Mouse (Mus musculus) liver, embryonic 13.5 days (tissue): ENCODE results near the gene Aph1c. TPM values are rescaled to one million over a fixed set of nuclear protein-coding genes. Genes with fewer than 3 reads are reported as not detected.
"Not testable (repeated sequence)": the region's sequence is repeated elsewhere in the genome, so short reads cannot be mapped to it uniquely, and the experiment has no call there.

Experiments used
- ATAC-seq: fragments of 200-750 bp; cut with Nextera tagmentation; 2 replicates; pipeline ENCODE4 v1.8.0; 2017; ENCODE audit warnings: low read depth, mild to moderate bottlenecking, moderate number of reproducible peaks, moderate library complexity
- DNase-seq: peaks from one replicate; pipeline ENCODE4 v3.0.0; 2022
- H3K27ac ChIP-seq: fragments of 300-500 bp; sonication (generic); 2 replicates; pipeline ENCODE4 v1.5.1; 2015; ENCODE audit warnings: moderate library complexity, mild to moderate bottlenecking, inconsistent platforms
- H3K27me3 ChIP-seq: fragments of 300-500 bp; sonication (generic); 2 replicates; pipeline ENCODE4 v1.6.1; 2015; ENCODE audit warnings: mild to moderate bottlenecking, inconsistent platforms
- H3K36me3 ChIP-seq: fragments of 300-500 bp; sonication (generic); 2 replicates; pipeline ENCODE4 v1.6.1; 2015; ENCODE audit warnings: mild to moderate bottlenecking, inconsistent platforms
- H3K4me1 ChIP-seq: fragments of 300-500 bp; sonication (generic); replicated peaks from 2 replicates; pipeline ENCODE4 v1.6.1; 2015; ENCODE audit warnings: inconsistent platforms
- H3K4me2 ChIP-seq: fragments of 300-500 bp; sonication (generic); 2 replicates; pipeline ENCODE4 v1.6.1; 2015; ENCODE audit warnings: inconsistent platforms, mild to moderate bottlenecking, moderate library complexity
- H3K4me3 ChIP-seq: fragments of 300-500 bp; sonication (generic); replicated peaks from 2 replicates; pipeline ENCODE4 v1.5.1; 2015; ENCODE audit warnings: mild to moderate bottlenecking, inconsistent platforms
- H3K9ac ChIP-seq: fragments of 300-500 bp; sonication (generic); 2 replicates; pipeline ENCODE4 v1.6.1; 2015; ENCODE audit warnings: mild to moderate bottlenecking, inconsistent platforms
- H3K9me3 ChIP-seq: fragments of 300-500 bp; sonication (generic); replicated peaks from 2 replicates; pipeline ENCODE4 v1.6.1; 2016; ENCODE audit warnings: inconsistent platforms
- WGBS: fragments of 180-500 bp; shearing (Covaris S2); methylation state at CpG from one replicate; pipeline ENCODE4 v1.1.7; 2015; ENCODE audit not compliant: insufficient replicate concordance; 5-methylcytosine and 5-hydroxymethylcytosine counted together
- polyA plus RNA-seq: library from polyadenylated mRNA; unstranded; fragments of >200 nt; fragmentation: Nextera tagmentation; extraction: Ambion mirVana; gene quantifications from 2 replicates; pipeline ENCODE4 v1.2.1, GENCODE M21; 2015

The Aph1c gene
- polyA plus RNA-seq: 1.1 and 1.2 TPM in 2 replicates

- no peaks in the 10 kb centered on the region for H3K36me3 ChIP-seq
- H3K4me3 ChIP-seq: peak within 1 kb of the TSS; percentile 63
- H3K9me3 ChIP-seq: no peaks in the 10 kb centered on the region
- H3K27me3 ChIP-seq: 0 out of 2 replicates have a peak, but pooled peaks cover 7% of the 10 kb centered on the region
- H3K9ac ChIP-seq: peak within 1 kb of the TSS; percentile 63
- DNase-seq (peak; percentile 100), ATAC-seq (peak; percentile 98)
- peak within 1 kb of the TSS; percentile 89 for H3K4me2 ChIP-seq
- 2% methylated on average over 58 of the region's 58 CpGs for WGBS
- H3K4me1 ChIP-seq: peaks cover 23% of the 10 kb centered on the region
- H3K27ac ChIP-seq: peak within 1 kb of the TSS; percentile 9; the same call in 1 of the 2 replicates
Measured at GRCm38 (mm10) chr9:66834318-66835096, at the start of gene Aph1c. Gene Aph1c, minus strand, starts transcription at chr9:66834726.

GRCm38 (mm10) chr9:66883500-66883899 lies 49.0 kb upstream of the Aph1c start:
- Histone ChIP-seq H3K4me1 (peaks cover 70% of the 10 kb centered on the region), H3K4me2 (no peak overlapping the region), H3K36me3 (peaks cover 3% of the 10 kb centered on the region; the same call in 1 of the 2 replicates), H3K27me3 (no peaks in the 10 kb centered on the region), H3K27ac (0 out of 2 replicates have a peak overlapping the region, but pooled peaks have one; percentile 3), H3K9ac (no peak overlapping the region), H3K9me3 (no peaks in the 10 kb centered on the region), H3K4me3 (no peak overlapping the region)
- WGBS: 37% methylated on average over 5 of the region's 5 CpGs
- DNase-seq: no peak
- no peak for ATAC-seq

- ATAC-seq: peak; percentile 40; the same call in 1 of the 2 replicates
- Histone ChIP-seq H3K9me3 (no peaks in the 10 kb centered on the region), H3K27ac (peak overlapping the region; percentile 41), H3K27me3 (no peaks in the 10 kb centered on the region), H3K4me1 (peaks cover 59% of the 10 kb centered on the region), H3K9ac (no peak overlapping the region), H3K36me3 (peaks cover 3% of the 10 kb centered on the region; the same call in 1 of the 2 replicates), H3K4me3 (no peak overlapping the region), H3K4me2 (no peak overlapping the region)
- DNase-seq: no peak
- 46% methylated on average over 8 of the region's 8 CpGs for WGBS
Measured at GRCm38 (mm10) chr9:66882406-66882821, 47.9 kb upstream of the Aph1c start.

GRCm38 (mm10) chr9:66881858-66882257 lies 47.3 kb upstream of the Aph1c start:
- Histone ChIP-seq H3K27ac (peak overlapping the region; percentile 41; the same call in 1 of the 2 replicates), H3K27me3 (no peaks in the 10 kb centered on the region)
- 67% methylated on average over 3 of the region's 3 CpGs for WGBS

GRCm38 (mm10) chr9:66880752-66881151 lies 46.2 kb upstream of the Aph1c start:
- ATAC-seq (no peak), DNase-seq (peak; percentile 60)
- no peaks in the 10 kb centered on the region for H3K27me3 ChIP-seq
- peaks cover 8% of the 10 kb centered on the region; the same call in 1 of the 2 replicates for H3K36me3 ChIP-seq
- no peak overlapping the region for H3K9ac ChIP-seq
- H3K27ac ChIP-seq: peak overlapping the region; percentile 15; the same call in 1 of the 2 replicates
- no peak overlapping the region for H3K4me3 ChIP-seq
- H3K9me3 ChIP-seq: no peaks in the 10 kb centered on the region
- no peak overlapping the region for H3K4me2 ChIP-seq
- WGBS: 78% methylated on average over 2 of the region's 2 CpGs
- H3K4me1 ChIP-seq: peaks cover 44% of the 10 kb centered on the region

More at GRCm38 (mm10) chr9:66881858-66882257, 47.3 kb upstream of the Aph1c start:
- H3K9me3 ChIP-seq: no peaks in the 10 kb centered on the region
- H3K4me2 ChIP-seq: no peak overlapping the region
- peaks cover 3% of the 10 kb centered on the region; the same call in 1 of the 2 replicates for H3K36me3 ChIP-seq
- H3K4me3 ChIP-seq: no peak overlapping the region
- ATAC-seq: no peak
- no peak overlapping the region for H3K9ac ChIP-seq
- peaks cover 53% of the 10 kb centered on the region for H3K4me1 ChIP-seq
- peak; percentile 35 for DNase-seq

- Histone ChIP-seq H3K36me3 (peaks cover 12% of the 10 kb centered on the region), H3K9ac (no peak overlapping the region), H3K27ac (no peak overlapping the region), H3K27me3 (no peaks in the 10 kb centered on the region), H3K9me3 (0 out of 2 replicates have a peak, but pooled peaks cover 4% of the 10 kb centered on the region), H3K4me2 (no peak overlapping the region), H3K4me3 (no peak overlapping the region), H3K4me1 (peaks cover 37% of the 10 kb centered on the region)
- ATAC-seq (no peak), DNase-seq (no peak)
- WGBS: 78% methylated on average over 6 of the region's 6 CpGs
Measured at GRCm38 (mm10) chr9:66879486-66879885, 45.0 kb upstream of the Aph1c start.

- no peak overlapping the region for H3K27ac ChIP-seq
- peaks cover 37% of the 10 kb centered on the region for H3K4me1 ChIP-seq
- peaks cover 16% of the 10 kb centered on the region for H3K36me3 ChIP-seq
- no peaks in the 10 kb centered on the region for H3K27me3 ChIP-seq
- 81% methylated on average over 3 of the region's 3 CpGs for WGBS
- no peak overlapping the region for H3K4me2 ChIP-seq
- no peak overlapping the region for H3K4me3 ChIP-seq
- ATAC-seq (no peak), DNase-seq (no peak)
- 0 out of 2 replicates have a peak, but pooled peaks cover 4% of the 10 kb centered on the region for H3K9me3 ChIP-seq
- no peak overlapping the region for H3K9ac ChIP-seq
Measured at GRCm38 (mm10) chr9:66878899-66879298, 44.4 kb upstream of the Aph1c start.

GRCm38 (mm10) chr9:66876577-66876976 lies 42.1 kb upstream of the Aph1c start:
- no peak for DNase-seq
- Histone ChIP-seq H3K9me3 (0 out of 2 replicates have a peak, but pooled peaks cover 4% of the 10 kb centered on the region), H3K4me3 (no peak overlapping the region), H3K27ac (no peak overlapping the region), H3K4me2 (no peak overlapping the region), H3K9ac (no peak overlapping the region), H3K27me3 (no peaks in the 10 kb centered on the region), H3K36me3 (peaks cover 12% of the 10 kb centered on the region), H3K4me1 (peaks cover 16% of the 10 kb centered on the region)
- WGBS: 76% methylated on average over 5 of the region's 5 CpGs
- no peak for ATAC-seq

GRCm38 (mm10) chr9:66874297-66874696 lies 39.8 kb upstream of the Aph1c start:
- Histone ChIP-seq H3K27me3 (no peaks in the 10 kb centered on the region), H3K9me3 (0 out of 2 replicates have a peak, but pooled peaks cover 4% of the 10 kb centered on the region), H3K36me3 (peaks cover 12% of the 10 kb centered on the region), H3K4me2 (no peak overlapping the region), H3K27ac (no peak overlapping the region), H3K4me1 (peaks cover 7% of the 10 kb centered on the region), H3K4me3 (no peak overlapping the region), H3K9ac (no peak overlapping the region)
- DNase-seq: no peak
- ATAC-seq: no peak; the same call in 1 of the 2 replicates
- 96% methylated on average over 5 of the region's 5 CpGs for WGBS

- Histone ChIP-seq H3K9ac (no peak overlapping the region), H3K9me3 (0 out of 2 replicates have a peak, but pooled peaks cover 4% of the 10 kb centered on the region), H3K4me1 (peaks cover 7% of the 10 kb centered on the region), H3K27ac (no peak overlapping the region), H3K27me3 (no peaks in the 10 kb centered on the region), H3K36me3 (peaks cover 12% of the 10 kb centered on the region), H3K4me2 (no peak overlapping the region), H3K4me3 (no peak overlapping the region)
- DNase-seq (no peak), ATAC-seq (no peak)
Measured at GRCm38 (mm10) chr9:66873531-66873930, 39.0 kb upstream of the Aph1c start.

- not testable (repeated sequence) for H3K9me3 ChIP-seq, H3K9ac ChIP-seq, H3K4me1 ChIP-seq, H3K4me3 ChIP-seq, ATAC-seq, H3K27me3 ChIP-seq, H3K4me2 ChIP-seq, DNase-seq, H3K27ac ChIP-seq
- H3K36me3 ChIP-seq: peaks cover 12% of the 10 kb centered on the region; the same call in 1 of the 2 replicates
- 70% methylated on average over 2 of the region's 2 CpGs for WGBS
Measured at GRCm38 (mm10) chr9:66873009-66873408, 38.5 kb upstream of the Aph1c start.
